Mouse (Mus musculus): Measurements from ENCODE around the gene Aff3. TPM values are rescaled to one million over a fixed set of nuclear protein-coding genes. Genes with fewer than 3 reads are reported as not detected.

The Aff3 gene
- polyA plus RNA-seq, 1 experiment from 2014 or later = 5.7 TPM

DNA sequence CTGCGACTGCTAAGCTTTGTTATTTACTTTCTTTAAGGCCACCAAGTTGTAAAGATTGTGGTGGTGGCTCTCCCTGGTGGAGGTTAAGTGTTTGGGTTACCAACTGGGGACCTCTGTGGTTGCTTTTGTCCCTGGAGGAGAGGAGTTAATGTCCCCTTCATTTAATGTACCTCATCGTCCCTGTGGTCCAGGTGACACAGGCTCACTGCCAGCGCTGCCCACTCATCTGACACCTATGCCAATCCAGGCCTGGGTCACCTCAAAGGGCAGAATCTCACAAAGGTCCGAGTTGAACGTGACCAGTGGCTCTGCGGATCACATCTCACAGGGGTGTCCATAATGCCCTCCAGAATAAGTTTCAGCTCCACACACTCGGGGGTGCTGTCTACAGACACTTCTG, 103.4 kb downstream of the Aff3 start:
- Histone ChIP-seq H3K4me2 (no peak overlapping the region), H3K27ac (ENCODE audit: poor library complexity, severe bottlenecking) (no peak overlapping the region), H3K9me3 (replicated peaks) (no peaks in the 10 kb centered on the region), H3K27me3 (replicated peaks) (no peaks in the 10 kb centered on the region), H3K4me3 (no peak overlapping the region), H3K9ac (no peak overlapping the region), H3K36me3 (no peaks in the 10 kb centered on the region), H3K4me1 (replicated peaks) (peaks cover 42% of the 10 kb centered on the region)
- WGBS = 74% methylated on average over 7 of the region's 7 CpGs
- no peak for ATAC-seq (ENCODE audit: insufficient number of reproducible peaks, low FRiP score)

DNA sequence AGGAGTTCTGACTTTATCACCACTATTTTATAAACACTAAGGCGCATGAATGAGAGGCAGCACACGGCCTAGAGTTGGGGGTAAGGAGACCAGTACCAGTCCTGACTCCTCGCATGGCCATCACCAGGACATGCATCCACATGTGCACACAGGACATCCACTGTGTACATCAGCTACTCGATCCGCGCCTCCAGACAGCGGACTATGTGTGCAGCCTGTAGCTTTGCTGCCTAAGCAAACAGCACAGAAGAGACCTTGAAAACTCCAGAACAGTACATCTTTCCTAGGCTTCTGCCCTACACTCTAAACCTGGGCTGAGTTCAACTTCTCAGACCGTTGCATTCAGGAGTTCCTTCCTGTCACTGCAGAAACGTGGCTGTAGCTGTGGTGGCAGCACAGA, 104.1 kb downstream of the Aff3 start:
- peaks cover 36% of the 10 kb centered on the region for H3K4me1 ChIP-seq (replicated peaks)
- H3K9ac ChIP-seq = no peak overlapping the region
- 75% methylated on average over 9 of the region's 9 CpGs for WGBS
- no peaks in the 10 kb centered on the region for H3K36me3 ChIP-seq
- H3K27me3 ChIP-seq (replicated peaks) = no peaks in the 10 kb centered on the region
- no peak for ATAC-seq (ENCODE audit: insufficient number of reproducible peaks, low FRiP score)
- H3K9me3 ChIP-seq (replicated peaks) = no peaks in the 10 kb centered on the region
- H3K4me3 ChIP-seq = no peak overlapping the region
- H3K27ac ChIP-seq (ENCODE audit: poor library complexity, severe bottlenecking) = no peak overlapping the region
- no peak overlapping the region for H3K4me2 ChIP-seq

DNA sequence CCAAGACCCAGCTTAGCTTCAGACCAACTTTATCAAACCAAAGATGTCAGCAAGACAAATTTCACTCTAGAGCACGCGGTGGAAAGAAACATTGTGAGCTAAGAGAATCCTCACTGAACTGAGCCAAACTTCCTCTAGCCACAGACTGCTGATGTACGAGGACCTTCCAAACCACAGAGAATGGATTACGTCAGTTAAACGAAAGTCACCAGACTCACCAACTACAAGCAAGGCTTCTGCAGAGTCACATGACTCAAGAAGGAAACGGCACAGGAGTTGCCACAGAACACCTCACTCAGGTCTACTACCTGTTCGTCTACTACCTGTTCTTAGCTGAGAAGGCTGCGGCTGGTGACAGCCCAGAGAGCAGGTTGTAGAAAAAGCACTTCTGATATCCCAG, 107.1 kb downstream of the Aff3 start:
- H3K27ac ChIP-seq (ENCODE audit: poor library complexity, severe bottlenecking) = no peak overlapping the region; the same call in 1 of the 2 replicates
- H3K4me1 ChIP-seq (replicated peaks) = peaks cover 25% of the 10 kb centered on the region
- peak overlapping the region; percentile 51 for H3K4me2 ChIP-seq
- 49% methylated on average over 8 of the region's 8 CpGs for WGBS
- H3K36me3 ChIP-seq = no peaks in the 10 kb centered on the region
- H3K4me3 ChIP-seq = 0 out of 2 replicates have a peak overlapping the region, but pooled peaks have one; percentile 2
- H3K9me3 ChIP-seq (replicated peaks) = no peaks in the 10 kb centered on the region
- ATAC-seq (ENCODE audit: insufficient number of reproducible peaks, low FRiP score) = no peak
- H3K27me3 ChIP-seq (replicated peaks) = no peaks in the 10 kb centered on the region
- no peak overlapping the region for H3K9ac ChIP-seq

DNA sequence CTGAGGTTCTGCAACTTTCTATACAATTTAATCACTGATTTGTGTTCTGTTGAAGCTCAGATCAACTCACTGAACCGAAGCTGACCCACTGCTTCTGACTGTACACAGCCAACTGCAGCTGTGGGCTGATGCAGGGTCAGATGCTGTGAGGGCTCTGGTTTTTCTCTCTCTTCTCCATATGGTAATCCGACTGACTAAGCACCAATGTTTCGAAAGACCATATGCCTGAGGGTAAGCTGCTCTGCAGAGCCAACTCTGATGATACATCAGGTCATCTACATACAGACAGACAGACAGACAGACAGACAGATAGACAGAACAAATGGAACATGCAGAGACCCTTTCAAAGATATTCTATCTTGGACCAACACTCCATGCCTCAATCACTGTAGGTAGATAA, 110.2 kb downstream of the Aff3 start:
- H3K9ac ChIP-seq = no peak overlapping the region
- H3K27ac ChIP-seq (ENCODE audit: poor library complexity, severe bottlenecking) = no peak overlapping the region
- H3K9me3 ChIP-seq (replicated peaks) = no peaks in the 10 kb centered on the region
- no peak overlapping the region for H3K4me2 ChIP-seq
- 82% methylated on average over 3 of the region's 3 CpGs for WGBS
- H3K4me3 ChIP-seq = no peak overlapping the region
- H3K4me1 ChIP-seq (replicated peaks) = peaks cover 15% of the 10 kb centered on the region
- H3K36me3 ChIP-seq = no peaks in the 10 kb centered on the region
- ATAC-seq (ENCODE audit: insufficient number of reproducible peaks, low FRiP score) = no peak
- no peaks in the 10 kb centered on the region for H3K27me3 ChIP-seq (replicated peaks)

DNA sequence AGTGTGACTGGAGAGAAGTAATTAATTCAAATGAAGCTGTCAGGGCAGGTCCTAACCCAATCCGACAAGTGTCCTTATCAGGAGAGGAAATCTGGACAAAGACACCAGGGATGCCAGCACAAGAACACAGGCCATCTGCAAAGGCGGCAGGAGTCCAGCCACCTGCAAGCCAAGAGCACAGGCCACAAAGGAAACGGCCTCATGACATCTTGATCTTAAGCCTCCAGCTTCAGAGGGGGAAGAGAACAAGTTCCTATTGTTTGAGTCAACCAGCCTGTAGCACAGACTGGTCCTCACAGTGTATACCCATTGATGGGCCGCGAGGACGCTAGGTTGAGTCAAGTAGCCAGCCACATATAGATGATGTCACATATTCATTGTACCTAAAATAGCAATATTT, 111.7 kb downstream of the Aff3 start:
- Histone ChIP-seq H3K4me1 (replicated peaks) (peaks cover 15% of the 10 kb centered on the region), H3K36me3 (no peaks in the 10 kb centered on the region)

DNA sequence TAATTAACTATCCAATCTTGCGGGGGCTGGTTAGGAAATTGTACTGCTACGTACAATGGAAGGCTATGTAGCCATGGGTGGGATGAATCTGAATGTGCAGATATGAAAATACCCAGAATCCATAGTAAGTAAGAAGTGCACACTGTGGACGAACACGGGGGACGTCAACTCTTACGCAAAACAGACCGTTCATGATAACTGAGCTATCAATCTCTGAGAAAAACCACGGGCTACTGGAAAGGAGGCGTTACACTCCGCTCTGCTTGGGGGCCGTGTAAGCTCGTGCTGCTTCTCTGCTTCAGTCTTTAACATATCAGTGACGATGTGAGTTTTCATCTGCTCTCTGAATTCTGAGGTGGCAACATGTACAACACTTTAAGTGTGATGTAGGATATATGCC, 114.2 kb downstream of the Aff3 start:
- no peak overlapping the region for H3K27ac ChIP-seq (ENCODE audit: poor library complexity, severe bottlenecking)
- H3K9ac ChIP-seq = no peak overlapping the region
- no peaks in the 10 kb centered on the region for H3K27me3 ChIP-seq (replicated peaks)
- WGBS = 41% methylated on average over 13 of the region's 13 CpGs
- no peaks in the 10 kb centered on the region for H3K9me3 ChIP-seq (replicated peaks)
- no peak for ATAC-seq (ENCODE audit: insufficient number of reproducible peaks, low FRiP score)
- no peak overlapping the region for H3K4me2 ChIP-seq
- H3K4me3 ChIP-seq = no peak overlapping the region
- no peaks in the 10 kb centered on the region for H3K36me3 ChIP-seq
- peaks cover 27% of the 10 kb centered on the region for H3K4me1 ChIP-seq (replicated peaks)

More for the DNA sequence above, 111.7 kb downstream of the Aff3 start:
- ATAC-seq (ENCODE audit: insufficient number of reproducible peaks, low FRiP score) = no peak
- Histone ChIP-seq H3K27ac (ENCODE audit: poor library complexity, severe bottlenecking) (no peak overlapping the region), H3K4me2 (no peak overlapping the region), H3K27me3 (replicated peaks) (no peaks in the 10 kb centered on the region), H3K9me3 (replicated peaks) (no peaks in the 10 kb centered on the region), H3K4me3 (no peak overlapping the region), H3K9ac (no peak overlapping the region)
- WGBS = 69% methylated on average over 6 of the region's 6 CpGs

DNA sequence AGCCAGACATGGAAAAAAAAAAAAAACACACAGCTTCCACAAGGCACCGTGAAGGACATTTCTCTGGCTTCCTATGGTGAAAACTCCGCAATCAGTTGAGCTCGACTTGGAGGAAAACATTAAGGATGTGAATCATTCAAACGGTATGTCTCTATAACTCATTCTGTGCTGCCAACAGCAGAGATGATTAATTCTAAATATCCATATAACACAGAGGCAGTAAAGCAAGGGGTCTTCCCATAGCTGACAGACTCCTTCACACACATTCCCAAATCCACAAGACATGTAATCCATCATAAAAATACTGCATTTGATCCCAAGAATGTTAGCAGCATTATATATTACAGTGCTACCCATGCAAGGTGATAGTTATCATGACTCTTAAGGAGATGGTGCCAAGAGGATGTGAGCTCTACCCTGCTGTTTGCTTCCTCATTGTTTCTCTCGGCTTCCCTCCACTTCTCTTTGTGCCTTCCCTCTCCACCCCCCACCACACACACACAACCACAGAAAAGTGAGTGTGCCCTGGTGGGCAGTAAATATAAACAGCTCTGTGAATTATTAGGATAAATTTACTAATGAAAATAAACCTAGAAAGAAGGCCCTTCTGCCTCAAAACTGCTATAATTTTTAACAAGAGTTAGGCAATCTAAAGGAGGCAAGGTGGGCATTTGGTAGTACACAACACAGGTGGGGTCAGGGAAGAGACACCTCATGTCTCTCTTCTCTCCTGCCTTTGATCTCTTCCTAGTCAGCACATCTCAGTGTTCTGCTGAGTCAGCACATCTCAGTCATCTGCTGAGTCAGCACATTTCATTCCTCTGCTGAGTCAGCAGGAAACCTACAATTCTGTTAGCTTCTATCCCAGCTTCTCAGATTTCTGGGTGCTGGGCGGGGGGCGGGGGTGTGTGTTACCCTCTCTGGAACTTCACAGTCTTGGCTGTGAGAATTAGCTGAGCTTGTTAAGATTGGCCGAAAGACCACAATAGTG, 115.8 kb downstream of the Aff3 start:
- peaks cover 37% of the 10 kb centered on the region for H3K4me1 ChIP-seq (replicated peaks)
- H3K9ac ChIP-seq = no peak overlapping the region

DNA sequence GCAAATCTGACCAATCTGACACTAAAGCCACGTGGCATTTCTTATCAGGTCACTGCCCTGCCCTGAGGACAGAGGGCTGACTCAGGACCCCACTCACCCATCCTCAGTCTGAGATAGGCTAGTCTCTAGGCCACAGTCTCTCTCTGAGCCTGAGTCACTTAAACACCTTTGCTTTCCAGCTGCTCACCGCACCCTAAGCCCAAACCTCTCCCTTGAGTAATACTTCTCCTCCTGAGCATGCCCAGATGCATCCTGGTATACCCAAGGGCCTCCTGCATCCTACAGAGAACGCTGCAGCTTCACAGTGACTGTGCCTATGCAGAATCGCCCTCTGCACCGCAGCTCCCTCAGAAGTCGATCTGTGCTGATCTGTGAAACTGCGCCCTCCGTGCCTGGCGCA, 117.1 kb downstream of the Aff3 start:
- Histone ChIP-seq H3K4me1 (replicated peaks) (peaks cover 37% of the 10 kb centered on the region), H3K4me2 (no peak overlapping the region), H3K9me3 (replicated peaks) (no peaks in the 10 kb centered on the region), H3K27ac (ENCODE audit: poor library complexity, severe bottlenecking) (no peak overlapping the region), H3K36me3 (no peaks in the 10 kb centered on the region), H3K9ac (no peak overlapping the region), H3K27me3 (replicated peaks) (no peaks in the 10 kb centered on the region), H3K4me3 (no peak overlapping the region)
- WGBS = 76% methylated on average over 9 of the region's 9 CpGs
- no peak for ATAC-seq (ENCODE audit: insufficient number of reproducible peaks, low FRiP score)

More for the DNA sequence above, 115.8 kb downstream of the Aff3 start:
- no peak for ATAC-seq (ENCODE audit: insufficient number of reproducible peaks, low FRiP score)
- no peak overlapping the region for H3K4me2 ChIP-seq
- no peaks in the 10 kb centered on the region for H3K36me3 ChIP-seq
- no peaks in the 10 kb centered on the region for H3K9me3 ChIP-seq (replicated peaks)
- WGBS = 61% methylated on average over 8 of the region's 8 CpGs
- no peak overlapping the region for H3K27ac ChIP-seq (ENCODE audit: poor library complexity, severe bottlenecking)
- H3K27me3 ChIP-seq (replicated peaks) = no peaks in the 10 kb centered on the region
- no peak overlapping the region for H3K4me3 ChIP-seq

DNA sequence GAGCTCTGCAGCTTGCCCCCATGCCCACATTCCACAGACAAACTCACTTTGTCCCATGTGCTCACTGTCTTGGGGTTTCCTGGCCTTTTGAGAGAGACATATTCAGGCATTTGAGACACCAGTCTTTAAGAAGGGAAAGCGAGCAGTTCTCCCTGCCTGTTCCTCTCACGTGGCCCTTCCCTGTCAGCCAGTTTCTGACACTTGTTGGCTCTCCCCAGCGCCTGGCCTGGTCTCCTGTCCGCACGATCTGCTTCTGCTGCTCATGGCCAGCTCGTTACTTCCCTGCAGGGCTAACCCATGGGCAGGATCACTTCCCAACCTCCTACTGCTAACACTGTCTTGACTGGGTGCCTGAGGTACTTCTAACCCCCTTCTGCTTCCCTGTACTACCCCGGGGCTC, 118.1 kb downstream of the Aff3 start:
- no peak overlapping the region for H3K9ac ChIP-seq
- H3K4me2 ChIP-seq = no peak overlapping the region
- H3K36me3 ChIP-seq = no peaks in the 10 kb centered on the region
- H3K4me1 ChIP-seq (replicated peaks) = peaks cover 37% of the 10 kb centered on the region
- no peaks in the 10 kb centered on the region for H3K27me3 ChIP-seq (replicated peaks)
- 43% methylated on average over 7 of the region's 7 CpGs for WGBS
- no peaks in the 10 kb centered on the region for H3K9me3 ChIP-seq (replicated peaks)
- H3K4me3 ChIP-seq = no peak overlapping the region
- ATAC-seq (ENCODE audit: insufficient number of reproducible peaks, low FRiP score) = no peak
- H3K27ac ChIP-seq (ENCODE audit: poor library complexity, severe bottlenecking) = no peak overlapping the region

DNA sequence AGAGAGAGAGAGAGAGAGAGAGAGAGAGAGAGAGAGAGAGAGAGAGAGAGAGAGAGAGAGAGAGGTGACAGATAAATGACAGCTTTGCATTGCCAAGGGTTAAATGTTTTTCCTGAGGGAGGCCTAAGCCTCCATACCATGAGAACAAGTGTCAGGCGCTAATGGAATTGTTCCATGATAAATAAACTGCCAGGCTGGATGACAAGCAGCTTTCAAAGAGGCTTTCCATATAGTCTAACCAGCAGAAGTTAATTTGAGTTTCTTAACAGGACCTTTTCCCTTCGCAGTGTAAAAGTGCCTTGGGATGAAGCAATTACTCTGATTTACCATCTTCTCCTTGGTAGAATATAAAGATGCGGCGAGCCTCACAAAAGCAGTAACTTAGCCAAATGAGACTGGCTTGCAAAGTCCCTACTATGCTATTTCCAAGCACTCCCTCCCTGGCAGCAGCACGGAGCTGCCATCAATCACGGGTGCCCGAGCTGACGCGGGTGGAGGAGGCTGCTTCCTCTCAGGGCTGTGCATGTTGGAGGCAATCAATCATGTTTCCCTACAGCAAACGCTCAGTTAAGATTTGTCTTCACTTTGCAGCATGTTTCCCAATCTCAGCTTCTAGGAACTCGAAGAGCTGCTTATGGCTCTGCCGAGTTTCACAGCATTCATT, 119.3 kb downstream of the Aff3 start:
- Histone ChIP-seq H3K4me1 (replicated peaks) (peaks cover 34% of the 10 kb centered on the region), H3K4me2 (0 out of 2 replicates have a peak overlapping the region, but pooled peaks have one; percentile 22), H3K9me3 (replicated peaks) (no peaks in the 10 kb centered on the region), H3K27me3 (replicated peaks) (no peaks in the 10 kb centered on the region), H3K27ac (ENCODE audit: poor library complexity, severe bottlenecking) (no peak overlapping the region), H3K36me3 (no peaks in the 10 kb centered on the region), H3K4me3 (no peak overlapping the region), H3K9ac (no peak overlapping the region)
- ATAC-seq (ENCODE audit: insufficient number of reproducible peaks, low FRiP score) = no peak
- WGBS = 30% methylated on average over 12 of the region's 12 CpGs

DNA sequence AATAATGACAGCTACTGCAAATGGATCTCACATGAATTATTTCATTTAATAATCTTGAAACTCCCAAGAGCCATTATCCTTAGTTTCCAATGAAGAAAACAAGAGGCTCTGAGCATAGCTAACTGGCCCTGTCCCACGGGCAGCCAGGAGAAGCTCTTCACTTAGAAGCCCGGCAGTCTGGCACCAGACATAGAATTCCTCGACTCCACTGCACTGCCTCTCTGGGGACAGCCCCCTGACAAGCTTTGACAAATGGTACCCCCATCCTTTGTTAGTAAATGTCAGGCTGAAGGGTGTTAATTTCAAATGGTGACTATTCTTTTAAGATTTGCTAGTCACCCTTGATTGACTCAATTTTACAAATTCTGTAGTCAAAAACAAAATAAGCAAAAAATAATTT, 120.3 kb downstream of the Aff3 start:
- Histone ChIP-seq H3K4me1 (replicated peaks) (peaks cover 34% of the 10 kb centered on the region), H3K36me3 (no peaks in the 10 kb centered on the region), H3K9ac (no peak overlapping the region), H3K27ac (ENCODE audit: poor library complexity, severe bottlenecking) (no peak overlapping the region), H3K4me2 (no peak overlapping the region), H3K27me3 (replicated peaks) (no peaks in the 10 kb centered on the region), H3K4me3 (no peak overlapping the region), H3K9me3 (replicated peaks) (no peaks in the 10 kb centered on the region)
- no peak for ATAC-seq (ENCODE audit: insufficient number of reproducible peaks, low FRiP score)
- 31% methylated on average over 3 of the region's 3 CpGs for WGBS
